Mouse (Mus musculus) left cerebral cortex, postnatal 25 days (tissue): ENCODE measurements at regions not wholly inside any gene's neighbourhood (a gene's known extent, or its start where the extent isn't known, plus 50 kb on each side); places are given as distances from the start of the nearest gene placed in this dataset.
"Not testable (repeated sequence)": the region's sequence is repeated elsewhere in the genome, so short reads cannot be mapped to it uniquely, and the experiment has no call there.

Source experiments
- DNase-seq, 2 experiments: peaks; one replicate each; pipeline ENCODE4 v3.0.0; 2022; ENCODE audit warnings: low spot score in 2 of 2, mixed read lengths in 1 of 2
- intact Hi-C: fragments of 180-260 bp; cut with DNase I; formaldehyde crosslinking; loops from one replicate; pipeline ENCODE4 v1.15.1; 2025

DNA sequence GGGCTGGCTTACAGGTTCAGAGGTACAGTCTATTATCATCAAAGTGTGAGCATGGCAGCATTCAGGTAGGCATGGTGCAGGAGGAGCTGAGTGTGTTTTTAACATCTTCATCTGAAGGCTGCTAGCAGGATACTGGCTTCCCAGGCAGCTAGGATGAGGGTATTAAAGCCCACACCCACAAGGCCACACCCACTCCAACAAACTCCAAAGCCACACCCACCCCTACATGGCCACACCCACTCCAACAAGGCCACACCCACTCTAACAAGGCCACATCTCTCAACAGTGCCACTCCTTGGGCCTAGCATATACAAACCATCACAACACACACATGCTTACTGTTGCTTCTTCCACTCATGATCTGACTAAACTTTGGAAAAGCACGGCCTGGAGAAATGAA is 172.5 kb downstream of the Msrb3 start:
- intact Hi-C loops: no loop called here
- DNase-seq: no peak

DNA sequence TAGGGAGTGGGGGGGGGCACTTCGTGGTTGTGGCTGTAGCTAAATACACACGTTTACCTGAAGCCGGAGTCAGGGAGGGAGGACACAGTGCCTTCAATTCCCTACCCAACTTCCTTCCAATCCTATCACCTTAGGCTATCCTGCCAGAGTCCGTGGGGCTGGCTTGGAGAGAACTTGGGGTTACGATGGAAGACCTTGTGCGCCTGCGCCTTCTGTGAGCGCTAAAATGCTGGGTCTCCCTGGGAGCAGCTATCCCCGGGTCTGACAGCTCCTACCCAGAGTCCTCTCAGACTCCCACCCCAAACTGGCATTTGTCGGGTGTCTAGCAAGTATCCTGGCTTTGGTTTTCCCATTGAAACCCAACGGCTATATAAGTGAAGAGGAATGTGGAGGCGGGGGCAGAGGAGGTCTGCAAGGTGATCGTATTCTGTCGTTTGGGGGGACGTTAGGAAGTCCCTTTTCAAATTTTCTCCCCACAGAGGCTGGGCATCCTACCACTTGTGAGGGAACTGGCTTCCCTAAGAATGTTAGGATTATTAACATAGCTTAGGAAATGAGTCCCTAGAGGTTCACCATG is 176.9 kb downstream of the Msrb3 start:
- no peak for DNase-seq
- intact Hi-C loops: no loop called here

DNA sequence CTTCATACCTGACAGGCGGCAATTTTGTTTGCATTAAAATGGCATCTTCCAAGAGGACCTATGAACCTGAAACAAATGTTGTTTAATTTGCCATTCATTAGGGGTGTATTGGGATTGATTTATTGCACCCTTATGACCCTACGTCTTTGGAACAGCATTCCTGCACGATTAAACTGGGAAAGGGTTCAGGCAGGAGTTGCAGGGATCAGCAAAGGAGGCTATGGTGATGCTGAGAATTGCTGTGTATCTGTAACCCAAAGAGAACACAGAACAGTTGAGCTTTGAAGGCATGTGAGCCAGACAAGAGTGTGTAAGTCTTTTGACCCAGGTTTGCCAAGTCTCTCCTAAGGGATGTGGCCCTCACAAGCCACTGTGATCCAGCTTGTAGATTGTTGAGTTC is 177.9 kb downstream of the Msrb3 start:
- intact Hi-C loops: no loop called here
- DNase-seq: no peak

DNA sequence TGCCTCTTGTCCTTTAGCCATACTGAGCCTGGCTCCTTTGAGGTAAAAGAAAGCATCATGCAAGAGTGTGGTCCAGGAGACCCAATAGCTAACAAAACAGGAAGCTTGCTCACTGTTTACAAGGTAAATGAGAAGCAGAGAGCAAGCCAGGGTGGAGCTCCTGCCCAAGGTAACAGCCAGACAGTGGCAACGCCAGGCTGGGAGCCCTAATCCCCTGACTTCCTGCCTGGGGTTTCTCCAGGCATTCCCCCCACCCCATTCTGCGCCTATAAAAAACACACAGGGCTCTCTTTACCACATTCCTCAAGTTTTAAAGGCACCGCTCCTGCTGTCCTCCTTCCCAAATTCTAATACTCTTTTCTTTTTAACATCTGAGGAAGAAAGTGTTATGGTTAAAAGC is 178.8 kb downstream of the Msrb3 start:
- no peak for DNase-seq
- intact Hi-C loops: no loop called here

DNA sequence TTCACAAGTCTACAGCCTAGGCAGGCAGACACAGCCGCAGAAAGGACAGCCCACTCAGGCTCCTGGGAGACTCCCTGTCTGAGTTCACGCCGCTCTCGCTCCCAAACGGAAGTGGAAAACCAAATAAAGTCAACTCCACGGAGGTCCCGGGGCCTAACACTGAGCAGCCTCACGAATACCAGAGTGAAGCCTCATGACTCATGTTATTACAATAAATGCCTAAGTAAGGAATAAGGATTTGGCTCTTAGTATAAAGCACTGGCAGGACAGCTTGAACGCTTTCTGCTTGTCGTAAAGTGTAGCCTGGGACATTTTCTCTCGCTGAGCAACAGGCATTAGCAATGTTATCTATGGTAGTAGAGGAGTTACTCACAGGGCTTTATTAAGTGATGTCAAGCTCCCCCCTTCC is 181.7 kb downstream of the Msrb3 start:
- DNase-seq: no peak
- intact Hi-C loops: no loop called here

DNA sequence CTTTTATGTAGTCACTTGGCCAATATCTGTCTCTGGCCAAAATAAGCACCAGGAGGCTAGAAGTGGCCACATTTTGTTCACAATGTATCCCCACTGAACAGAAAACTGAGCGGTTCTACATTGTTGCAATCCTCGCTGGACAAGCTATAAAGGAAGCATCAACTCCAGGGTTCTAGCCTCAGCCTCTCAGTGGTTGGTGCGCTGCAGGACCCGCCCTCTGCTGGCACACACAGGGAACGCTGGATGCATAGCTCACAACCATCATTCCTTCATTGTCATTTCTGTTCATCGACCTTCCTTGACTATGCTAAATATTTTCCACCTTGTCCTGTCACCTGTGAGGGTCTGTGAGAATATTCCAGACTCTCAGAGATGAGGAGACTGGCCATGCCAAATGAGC is 182.5 kb downstream of the Msrb3 start:
- DNase-seq: no peak
- intact Hi-C loops: no loop called here

DNA sequence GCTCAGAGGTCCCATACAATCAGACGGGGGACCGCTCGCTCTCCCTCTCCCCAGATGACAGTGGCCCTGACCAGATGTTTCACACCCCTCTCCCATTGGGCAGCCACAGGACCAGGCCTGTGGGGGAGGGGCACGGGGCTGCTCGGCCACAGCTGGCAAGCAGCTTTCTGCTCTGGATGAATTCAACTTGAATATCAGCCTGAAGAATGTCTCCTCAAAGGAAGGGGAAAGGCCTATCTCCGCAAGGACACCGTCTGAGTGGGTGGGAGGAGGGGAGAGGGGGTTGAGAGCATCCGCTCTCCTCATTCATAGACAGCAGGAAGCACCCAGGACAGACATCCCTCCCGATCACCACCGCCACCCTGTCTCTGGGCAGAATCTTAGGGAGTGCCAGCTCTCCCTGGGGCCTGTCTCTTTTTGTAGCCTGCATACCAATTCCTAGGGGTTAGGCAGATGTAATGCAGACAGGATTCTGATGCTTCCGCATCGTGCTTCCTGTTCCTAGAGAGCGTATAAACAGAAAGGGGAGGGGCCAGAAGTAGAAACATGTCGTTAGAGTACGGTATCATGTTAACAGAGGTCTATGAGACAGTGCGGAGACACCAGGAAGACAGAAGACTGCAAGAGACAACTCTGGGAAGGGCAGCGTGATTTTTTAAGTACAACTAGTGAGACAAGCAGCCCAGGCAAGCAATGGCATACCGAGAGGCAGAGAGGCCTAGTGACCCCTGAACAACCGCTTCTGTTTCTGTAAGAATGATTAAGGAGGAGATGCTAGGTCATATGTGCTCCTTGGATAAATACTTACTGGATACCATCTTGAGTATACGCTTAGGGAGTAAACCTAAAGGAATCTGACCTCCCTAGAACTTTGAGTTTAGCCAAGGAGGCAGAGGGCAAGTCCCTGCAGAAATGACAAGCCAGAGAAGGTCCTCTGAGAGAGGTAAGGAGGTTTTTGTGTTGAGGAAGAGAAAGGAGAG is 190.8 kb downstream of the Msrb3 start:
- intact Hi-C loops: no loop called here
- no peak for DNase-seq

DNA sequence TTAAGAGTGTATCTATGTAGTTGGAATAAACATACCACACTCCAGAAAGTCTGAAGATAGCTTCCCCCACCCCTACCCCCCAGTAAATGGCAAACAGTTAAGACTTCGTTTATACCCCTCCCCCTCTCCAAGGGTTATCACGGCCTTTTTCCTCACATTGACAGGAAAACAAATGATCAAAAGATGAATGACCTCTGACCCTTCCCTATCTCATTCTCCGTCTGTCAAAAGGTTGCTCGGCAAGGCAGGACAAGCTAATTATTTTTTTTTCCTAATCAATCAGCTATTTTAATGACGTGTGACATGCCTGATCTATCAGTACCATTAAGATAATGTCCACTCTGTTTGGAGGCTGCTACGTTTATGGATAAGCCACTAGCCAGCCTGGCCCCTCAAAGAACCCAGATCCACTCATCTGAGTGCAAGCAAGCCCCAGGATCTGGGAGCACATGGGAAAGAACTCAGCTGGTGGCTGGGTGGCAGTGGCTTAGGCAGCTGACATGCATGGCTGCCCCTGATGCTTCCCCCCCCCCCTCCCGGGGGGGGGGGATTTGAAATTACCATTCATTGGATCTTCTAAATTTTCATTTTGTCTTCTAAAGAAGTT is 192.1 kb downstream of the Msrb3 start:
- intact Hi-C loops: no loop called here
- no peak for DNase-seq

DNA sequence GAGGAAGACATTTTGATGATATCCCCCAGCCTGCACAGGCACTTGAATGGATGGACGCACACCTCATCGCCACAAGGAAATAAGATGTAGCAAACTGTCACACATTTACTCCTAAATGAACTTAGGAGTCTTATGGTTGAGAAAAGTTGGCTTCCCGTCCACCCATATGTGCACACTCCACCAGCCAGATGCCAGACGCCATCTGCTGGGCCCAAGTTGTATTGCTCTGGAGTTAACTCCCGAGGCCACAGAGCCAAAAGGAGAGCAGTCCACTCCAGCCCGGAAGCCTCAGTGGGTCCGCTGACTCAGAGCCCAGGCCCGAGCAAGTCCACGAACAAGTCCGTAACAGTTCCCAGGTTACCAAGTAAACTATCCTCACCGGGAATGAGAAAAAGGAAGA is 197.1 kb downstream of the Msrb3 start:
- peak; percentile 76 to 81 for DNase-seq
- intact Hi-C loops: loop anchor here (1.0 to 5.0 kb wide), 4 partner anchors 115 to 445 kb away; no protein-coding TSS in a partner anchor

DNA sequence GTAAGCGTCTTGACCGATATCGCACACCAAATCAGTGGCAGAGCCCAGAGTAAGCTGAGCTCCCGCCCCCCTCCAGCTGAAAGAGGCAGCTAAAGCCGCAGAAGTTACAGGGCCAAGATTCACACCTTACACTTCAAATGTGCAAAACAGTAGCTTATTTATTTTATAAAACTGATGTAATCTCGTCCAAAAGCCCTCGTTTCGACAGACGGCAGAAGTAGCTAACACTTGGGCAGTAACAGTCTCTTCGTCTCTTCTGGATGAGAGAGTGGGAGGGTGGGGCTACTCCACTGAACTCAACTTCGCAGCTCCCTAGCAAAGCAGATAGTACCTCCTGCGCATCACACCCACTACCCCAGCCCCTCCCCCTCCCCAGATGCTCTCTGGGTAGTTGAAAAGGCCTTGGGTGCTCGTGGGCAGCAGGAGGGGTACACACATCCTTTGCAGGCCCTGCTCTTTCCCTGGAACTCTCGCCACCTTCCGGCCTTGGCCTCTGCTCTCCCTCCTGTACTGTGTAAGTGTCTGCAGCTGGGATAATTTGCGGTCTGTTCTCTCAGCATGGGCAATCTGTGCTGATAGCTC is 201.5 kb downstream of the Msrb3 start:
- DNase-seq: no peak
- intact Hi-C loops: loop anchor here (5.0 kb wide), 1 partner anchor 165 kb away; no protein-coding TSS in a partner anchor

DNA sequence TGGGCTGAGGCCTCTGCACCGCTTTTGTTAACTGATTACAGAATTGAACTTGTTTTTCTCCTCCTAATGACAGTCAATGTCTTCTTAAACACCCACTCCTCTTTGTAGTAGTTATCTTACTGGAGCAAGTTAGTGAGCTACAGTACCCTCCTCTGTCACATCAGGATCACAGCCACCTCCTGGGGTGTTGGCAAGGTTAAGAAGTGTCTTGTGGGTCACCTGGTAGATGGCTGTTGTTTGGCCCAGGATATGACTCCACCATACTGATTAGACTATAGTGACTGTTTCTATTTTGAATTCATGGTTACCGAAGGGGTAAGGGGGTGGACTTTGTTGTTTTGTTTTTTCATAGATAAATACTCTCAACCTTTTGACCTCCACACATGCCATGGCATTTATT is 202.4 kb downstream of the Msrb3 start:
- no peak for DNase-seq
- intact Hi-C loops: loop anchor here (5.0 kb wide), 1 partner anchor 166 kb away; no protein-coding TSS in a partner anchor

DNA sequence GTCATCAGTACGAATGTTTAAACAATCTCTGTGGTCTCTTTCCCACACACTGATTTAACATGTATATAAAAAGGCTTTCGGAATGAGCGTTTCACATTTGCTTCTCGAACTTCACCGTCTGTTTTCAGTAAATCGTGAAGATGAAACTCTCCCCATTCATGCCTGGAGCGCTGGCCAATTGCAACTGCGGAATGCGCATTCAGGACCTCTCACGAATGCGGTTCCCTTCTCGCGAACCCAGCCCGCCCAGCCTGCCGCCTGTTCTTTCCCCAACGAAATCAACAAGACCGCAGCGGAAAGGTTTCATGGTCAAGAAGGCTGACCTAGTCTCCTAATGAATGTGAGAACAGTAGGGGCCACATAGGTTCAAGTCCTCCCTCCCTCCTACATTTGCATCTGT is 204.4 kb downstream of the Msrb3 start:
- DNase-seq: no peak

DNA sequence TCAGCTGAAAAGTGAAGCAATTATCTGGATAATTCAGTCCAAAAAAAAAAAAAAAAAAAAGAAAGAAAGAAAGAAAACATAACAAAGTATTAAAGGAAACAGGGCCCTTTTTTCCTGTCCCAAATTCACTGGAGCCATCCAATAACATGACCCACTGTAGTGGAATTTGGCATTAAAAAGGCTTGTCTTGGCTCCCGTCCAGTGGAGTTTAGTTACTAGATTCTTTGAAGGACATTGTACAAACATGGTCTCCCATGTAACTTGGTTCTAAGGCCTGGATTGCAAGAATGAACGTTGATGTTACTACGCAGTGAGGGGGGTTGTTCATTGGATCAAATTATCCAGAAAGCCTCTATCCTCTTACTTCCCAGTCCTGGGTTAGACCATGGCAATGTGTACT is 207.4 kb downstream of the Msrb3 start:
- DNase-seq: no peak
- intact Hi-C loops: no loop called here

More for the DNA sequence above, 204.4 kb downstream of the Msrb3 start:
- intact Hi-C loops: no loop called here

DNA sequence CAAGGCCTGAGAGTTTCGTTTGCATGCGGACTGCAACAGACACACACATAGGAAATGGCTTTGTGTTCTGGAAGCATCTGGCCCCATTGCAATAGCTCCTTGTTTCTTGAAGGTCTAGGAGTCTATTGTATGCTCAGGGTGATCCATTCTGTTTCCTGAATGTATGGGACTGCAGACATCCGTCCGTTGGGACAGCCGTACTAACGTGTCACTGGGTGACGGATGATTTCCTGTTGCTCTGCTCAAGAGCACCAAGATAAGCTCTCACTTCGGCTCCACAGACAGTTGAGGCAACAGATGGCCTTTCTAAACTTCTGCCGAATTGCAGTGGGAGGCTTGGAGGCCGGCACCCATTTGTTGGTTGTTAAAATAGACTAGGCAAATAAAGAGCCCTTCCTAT is 209.9 kb upstream of the Hmga2 start:
- intact Hi-C loops: no loop called here
- peak in 1 of 2 experiments; percentile 34 for DNase-seq

DNA sequence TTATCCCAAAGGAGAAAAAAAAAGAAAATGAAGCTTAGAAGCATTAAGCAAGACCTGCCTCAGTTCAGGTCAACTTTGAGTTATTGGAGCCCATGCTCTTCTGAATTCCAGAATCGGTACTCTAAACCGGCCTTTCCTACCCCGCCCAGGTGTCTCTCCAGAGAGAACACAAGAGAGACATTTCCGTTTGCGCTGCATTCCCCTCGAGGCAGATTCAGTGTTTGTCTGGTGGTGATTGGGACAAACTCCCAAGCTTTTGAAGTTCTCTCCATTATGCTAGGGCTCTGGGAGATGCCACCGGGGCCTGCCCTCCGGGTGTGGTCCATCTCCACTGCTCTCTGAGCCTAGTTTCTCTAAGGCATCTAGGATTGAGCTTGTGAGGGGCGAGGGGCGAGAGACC is 205.8 kb upstream of the Hmga2 start:
- intact Hi-C loops: no loop called here
- DNase-seq: no peak

DNA sequence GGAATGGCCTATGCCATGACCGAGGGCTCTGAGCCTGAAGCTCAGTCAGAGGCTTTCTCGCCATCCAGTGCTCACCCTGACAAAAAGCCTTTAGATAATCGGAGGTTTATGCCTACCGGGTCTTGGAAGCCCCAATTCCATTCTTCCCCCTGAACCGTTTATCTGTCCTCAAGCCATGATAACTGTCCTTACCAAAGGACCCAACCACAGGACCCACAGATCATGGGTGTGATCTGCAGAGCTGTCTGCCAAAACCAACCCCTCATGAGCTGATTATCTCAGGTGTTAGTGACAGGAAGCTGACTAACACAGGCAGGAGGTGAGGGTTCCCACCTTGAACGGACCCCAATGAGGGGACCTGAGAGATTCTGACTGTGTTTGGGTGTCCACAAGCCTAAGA is 203.7 kb upstream of the Hmga2 start:
- intact Hi-C loops: no loop called here
- DNase-seq: no peak

DNA sequence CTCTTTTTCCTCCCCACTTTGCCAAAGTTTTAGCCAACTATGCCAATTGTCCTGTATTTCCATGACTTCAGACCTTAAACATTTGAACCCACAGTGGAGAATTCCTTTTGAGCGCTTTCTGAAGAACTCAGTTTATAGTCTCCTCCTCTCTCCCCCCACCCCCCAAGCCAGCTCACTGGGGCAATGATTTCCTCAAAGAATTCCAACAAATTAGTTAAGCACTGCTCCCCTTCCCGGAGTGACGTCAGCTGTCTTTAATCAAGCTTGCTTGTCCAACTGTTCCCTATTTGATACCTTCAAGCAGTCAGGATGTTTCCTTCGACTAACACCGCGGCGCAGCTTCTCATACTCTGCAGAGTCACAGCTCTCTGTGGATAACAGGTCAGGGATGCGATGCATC is 202.0 kb upstream of the Hmga2 start:
- intact Hi-C loops: no loop called here

DNA sequence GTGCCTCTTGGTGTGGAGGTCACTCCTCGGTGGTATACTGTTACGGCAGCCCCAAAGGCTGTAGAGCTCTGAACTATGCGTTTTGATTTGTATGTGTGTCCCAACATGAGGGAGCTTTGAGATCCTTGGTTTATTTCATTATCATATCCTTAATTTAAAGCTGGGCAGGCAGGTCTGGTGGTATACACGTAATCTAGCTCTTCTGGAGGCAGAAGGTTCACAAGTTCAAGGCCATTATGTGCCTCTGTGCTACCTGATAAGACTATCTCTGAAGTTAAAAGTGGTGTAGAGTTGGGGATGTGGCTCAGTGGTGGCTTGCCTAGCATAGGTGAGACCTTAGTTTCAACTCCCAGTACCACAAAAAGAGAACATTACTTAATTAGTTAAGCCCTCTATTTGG is 199.1 kb upstream of the Hmga2 start:
- DNase-seq: no peak
- intact Hi-C loops: no loop called here

More for the DNA sequence above, 202.0 kb upstream of the Hmga2 start:
- no peak for DNase-seq

DNA sequence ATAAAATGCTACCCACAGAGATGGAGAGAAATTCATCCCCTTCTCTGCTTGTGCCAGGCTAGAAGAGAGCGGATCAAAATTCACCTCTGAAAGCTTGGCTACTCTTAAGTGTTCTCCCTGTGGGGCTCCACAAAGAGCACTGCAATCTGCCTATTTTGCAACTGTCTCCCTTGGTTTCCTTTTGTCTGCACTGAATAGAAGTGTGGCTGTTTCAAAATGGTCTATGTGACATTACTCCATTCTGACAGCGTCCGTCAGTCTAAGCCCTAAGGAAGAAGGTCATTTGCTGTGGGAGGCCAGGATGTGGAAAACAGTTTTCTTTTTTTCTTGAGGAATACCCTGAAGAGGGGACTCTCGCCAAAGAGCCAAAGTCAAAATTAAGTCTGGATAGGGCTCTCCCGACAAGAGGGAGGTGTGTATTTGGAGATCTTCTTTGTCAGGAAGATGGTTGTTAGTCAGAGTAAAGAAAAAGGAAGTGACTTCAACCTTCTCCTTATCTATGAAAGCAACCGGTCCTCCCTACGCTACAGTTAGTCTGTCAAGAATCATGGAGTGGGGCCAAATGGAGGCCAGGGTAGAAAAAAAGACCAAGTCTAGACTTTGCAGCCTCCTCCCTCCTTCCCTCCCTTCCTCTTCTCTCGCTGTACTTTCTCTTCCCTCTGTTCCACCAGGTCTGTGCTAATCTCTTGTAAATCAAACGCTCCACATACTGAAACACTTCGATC is 198.2 kb upstream of the Hmga2 start:
- no peak for DNase-seq
- intact Hi-C loops: no loop called here

DNA sequence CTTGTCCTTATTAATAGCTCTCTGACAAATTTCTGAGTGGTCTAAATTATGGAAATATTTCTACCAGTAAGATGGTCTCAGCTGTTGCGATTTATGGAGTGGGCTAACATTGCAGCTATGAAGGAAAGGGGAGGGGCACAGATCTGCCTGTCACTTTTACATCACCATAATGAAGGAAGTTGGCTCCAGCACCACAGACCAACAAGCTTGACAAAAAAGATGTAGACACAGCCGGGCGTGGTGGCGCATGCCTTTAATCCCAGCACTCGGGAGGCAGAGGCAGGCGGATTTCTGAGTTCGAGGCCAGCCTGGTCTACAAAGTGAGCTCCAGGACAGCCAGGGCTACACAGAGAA is 191.4 kb upstream of the Hmga2 start:
- intact Hi-C loops, DNase-seq: not testable (repeated sequence)
